Mouse (Mus musculus) adrenal gland, postnatal 25 days (tissue): Measurements from ENCODE around the gene Trio. TPM values are rescaled to one million over a fixed set of nuclear protein-coding genes. Genes with fewer than 3 reads are reported as not detected.
"Not testable (repeated sequence)": the region's sequence is repeated elsewhere in the genome, so short reads cannot be mapped to it uniquely, and the experiment has no call there.

Source experiments
- DNase-seq: peaks from one replicate; pipeline ENCODE4 v3.0.0; 2021; ENCODE audit warnings: mixed read lengths
- total RNA-seq: library from RNA; stranded (reverse); gene quantifications from 2 replicates; pipeline ENCODE4 v1.2.3, GENCODE M21; 2021

Gene Trio
- total RNA-seq, 1 experiment from 2014 or later: 85.2 TPM

DNA sequence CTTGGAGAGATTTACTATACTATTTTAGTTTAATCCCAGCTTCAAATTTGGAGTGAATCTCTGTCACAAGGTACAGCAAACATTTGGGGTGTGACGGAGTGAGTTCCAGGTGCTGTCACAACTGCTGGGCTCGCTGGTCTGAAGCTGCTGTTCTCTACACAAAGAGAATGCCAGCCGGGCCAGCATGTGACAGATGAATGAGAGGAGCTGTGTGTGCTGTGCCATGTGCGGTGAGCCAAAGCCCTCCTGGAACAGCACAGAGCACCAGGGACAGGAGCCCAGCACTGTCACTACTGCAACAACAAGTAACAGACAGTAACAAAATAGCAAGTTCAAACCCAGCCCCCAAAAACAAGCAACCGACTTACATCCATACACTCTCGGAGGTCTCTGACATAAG is 194.0 kb downstream of the Trio start:
- no peak for DNase-seq

DNA sequence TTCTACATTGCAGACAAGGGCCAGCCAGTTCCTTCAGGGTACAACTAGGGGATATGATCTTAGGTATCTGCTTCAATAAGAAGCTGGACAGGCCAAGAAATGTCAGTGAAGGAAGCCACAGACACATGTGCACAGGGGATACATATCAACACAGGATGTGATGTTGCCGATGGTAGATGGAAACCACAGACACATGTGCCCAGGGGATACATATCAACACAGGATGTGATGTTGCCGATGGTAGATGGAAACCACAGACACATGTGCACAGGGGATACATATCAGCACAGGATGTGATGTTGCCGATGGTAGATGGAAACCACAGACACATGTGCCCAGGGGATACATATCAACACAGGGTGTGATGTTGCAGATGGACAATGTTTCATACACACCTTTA is 197.8 kb downstream of the Trio start:
- not testable (repeated sequence) for DNase-seq

DNA sequence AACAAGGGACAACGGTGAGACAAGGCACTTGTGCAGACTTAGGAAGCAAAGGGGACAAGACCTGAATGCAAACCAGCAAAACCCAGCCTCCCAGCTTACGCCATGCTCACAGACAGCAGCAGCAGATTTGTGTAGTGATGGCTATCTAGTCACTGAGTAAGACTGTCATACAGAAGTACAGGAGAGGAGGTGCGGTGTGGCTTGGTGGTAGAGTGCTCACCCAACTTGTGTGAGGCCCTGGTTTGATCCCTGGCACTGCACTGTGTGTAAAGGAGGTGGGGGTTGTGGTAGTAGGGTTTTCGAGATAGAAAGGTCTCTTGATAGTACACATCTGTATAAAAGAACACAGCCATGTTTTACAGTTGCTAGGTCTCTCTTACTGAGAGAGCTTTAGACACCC is 198.8 kb downstream of the Trio start:
- no peak for DNase-seq

DNA sequence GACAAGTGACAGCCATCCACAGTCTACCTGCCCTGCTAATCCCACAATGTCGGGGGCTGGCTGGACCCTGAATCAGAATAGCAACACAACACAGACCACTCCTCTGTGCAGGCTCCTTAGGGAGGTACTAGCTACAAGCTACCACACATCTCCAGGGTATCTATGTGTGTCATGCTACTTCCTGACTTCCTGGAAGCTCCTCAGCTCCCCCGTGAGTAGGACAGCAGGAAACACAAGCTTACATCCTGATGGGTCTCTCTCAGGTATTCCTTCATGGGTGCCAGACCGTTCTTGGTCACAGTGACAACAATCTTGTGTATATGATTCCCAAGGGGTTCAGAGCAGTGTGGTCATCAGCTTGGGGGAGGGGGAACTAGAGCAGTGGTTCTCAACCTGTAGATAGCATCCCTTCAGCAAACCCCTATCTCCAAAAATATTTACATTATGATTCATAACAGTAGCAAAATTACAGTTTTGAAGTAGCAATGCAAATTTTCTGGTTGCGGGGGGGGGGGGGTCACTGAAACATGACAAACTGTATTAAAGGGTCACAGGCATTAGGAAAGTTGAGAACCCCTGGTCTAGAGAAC is 199.5 kb downstream of the Trio start:
- no peak for DNase-seq

DNA sequence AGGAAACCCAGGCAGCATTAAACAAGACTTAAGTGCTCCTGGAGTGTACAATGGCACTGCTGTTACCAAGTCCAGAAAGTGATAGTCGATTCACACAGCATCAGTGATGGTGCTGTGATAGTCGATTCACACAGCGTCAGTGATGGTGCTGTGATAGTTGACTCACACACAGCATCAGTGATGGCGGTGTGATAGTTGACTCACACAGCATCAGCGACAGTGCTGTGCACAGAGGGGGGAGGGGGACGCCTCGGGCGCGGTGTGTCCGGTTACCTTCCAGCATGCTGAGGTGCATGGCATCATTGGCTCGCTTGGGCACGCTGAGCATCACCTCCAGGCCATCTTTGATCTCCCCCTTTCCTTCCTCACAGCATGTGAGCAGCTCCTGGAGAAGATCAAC is 200.3 kb downstream of the Trio start:
- DNase-seq: no peak

DNA sequence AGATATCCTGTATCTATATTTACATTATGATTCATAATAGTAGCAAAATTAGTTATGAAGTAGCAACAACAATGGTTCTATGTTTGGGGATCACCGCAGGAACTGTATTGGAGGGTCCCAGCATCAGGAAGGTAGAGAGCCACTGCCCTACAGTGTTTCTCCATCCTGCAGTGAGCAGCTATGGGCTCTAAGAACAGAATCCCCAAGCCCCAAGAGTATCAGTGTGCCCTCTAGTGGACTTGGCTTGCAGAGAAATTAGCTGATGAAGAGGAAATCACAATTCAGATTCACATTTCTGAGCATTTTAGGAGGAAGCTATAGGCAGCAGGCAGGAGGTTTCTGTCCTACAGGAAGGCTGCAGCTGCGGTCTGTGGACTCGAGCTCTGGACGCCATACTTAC is 202.1 kb downstream of the Trio start:
- no peak for DNase-seq

DNA sequence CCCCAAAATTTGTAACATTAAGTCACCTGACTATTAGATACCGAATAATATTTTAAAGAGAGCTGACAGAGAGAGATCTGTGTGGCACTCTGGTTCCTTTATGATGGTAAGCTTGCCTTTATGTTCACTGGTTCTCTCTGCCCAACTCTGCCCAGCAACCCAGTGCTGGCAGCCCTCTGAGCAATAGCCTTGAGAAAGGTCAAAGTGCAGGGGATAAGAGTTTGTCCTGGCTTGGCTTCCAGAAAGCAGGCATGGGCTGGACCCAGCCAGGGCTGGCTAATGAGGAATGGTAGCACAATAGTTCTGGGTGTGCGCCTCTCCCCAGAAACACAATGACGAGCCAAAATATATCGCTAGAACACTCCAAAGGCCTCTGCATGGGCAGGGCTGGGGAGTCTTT is 203.2 kb downstream of the Trio start:
- DNase-seq: peak; percentile 32

DNA sequence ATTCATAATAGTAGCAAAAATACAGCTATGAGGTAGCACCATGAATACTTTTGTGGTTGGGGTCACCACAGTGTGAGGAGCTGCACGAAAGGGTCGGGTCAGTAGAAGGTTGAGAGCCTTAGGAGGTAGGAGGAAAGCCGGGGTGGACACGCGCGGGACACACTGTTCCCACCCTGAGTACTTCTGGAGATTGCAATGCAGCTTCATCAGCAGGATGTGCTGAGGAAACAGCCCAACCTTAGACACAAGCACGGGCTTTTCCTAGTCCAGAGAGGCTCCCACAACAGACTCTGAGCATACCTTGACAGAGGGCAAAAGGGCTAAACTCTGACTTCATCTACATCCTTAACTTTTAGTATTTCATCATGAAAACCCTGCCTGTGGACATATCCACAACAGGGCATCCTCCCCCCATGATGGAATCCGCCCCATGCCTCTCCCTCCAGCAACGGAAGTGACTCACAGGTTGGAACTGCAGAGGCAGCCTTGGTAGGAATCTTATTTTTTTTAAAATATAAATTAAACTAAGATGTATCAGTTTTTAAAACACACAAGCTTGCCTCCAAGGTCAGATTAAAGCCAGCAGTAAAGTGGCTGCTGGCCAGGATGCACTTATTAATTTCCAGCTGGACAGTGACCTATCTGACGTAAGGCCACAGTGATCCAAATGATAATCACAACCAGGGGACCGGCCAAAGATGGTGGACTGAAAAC is 203.8 kb downstream of the Trio start:
- peak; percentile 31 for DNase-seq

DNA sequence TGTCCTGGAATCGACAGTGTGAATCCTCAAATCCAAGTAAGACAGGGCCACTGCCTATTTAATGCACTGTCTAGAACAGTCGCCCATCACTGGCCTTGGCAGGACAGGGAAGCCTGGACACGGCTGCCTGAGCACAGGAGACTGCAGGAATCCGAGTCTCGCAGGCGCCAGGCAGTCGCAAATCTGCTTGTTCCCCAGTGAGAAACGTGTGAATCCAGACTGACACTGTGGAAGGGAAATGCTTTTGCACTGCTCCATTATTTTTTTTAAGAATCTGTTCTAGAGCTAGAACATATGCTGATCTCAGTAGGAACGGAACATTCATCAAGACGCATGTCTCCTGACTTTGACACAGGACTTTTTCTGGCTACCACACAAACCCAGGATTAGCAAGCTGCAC is 208.6 kb downstream of the Trio start:
- DNase-seq: no peak

DNA sequence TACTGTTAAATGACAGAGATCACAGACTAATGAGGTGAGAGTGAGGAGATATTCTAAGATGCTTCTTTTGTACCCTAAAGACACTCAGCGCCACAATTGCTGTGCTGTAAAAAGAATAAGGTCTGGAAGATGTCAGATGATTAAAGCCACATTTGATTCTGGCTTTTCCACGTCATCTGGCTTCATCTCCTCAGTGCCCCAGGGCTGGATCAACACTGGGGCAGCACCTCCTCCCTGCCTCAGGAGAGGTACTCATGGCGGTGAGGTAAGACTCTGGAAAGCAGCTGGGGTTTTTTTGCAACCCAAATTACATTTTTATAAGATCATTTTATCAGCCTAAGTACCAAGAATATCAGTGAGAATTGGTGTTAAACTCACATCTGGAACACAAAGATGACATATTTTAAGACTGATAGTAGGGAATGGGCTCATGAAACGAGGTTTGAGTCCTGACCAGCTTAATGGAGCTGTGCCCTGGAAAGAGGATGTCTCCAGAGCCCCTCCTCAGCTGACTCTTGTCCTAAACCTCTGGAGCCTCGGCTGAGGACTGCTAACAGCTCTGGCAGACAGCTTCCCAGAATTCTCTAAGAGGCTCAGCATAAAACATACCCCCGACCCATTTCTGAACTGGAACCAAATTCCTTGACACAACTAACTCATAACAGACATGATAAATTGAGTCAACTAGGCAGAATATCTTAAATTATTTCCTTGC is 210.8 kb downstream of the Trio start:
- DNase-seq: no peak

DNA sequence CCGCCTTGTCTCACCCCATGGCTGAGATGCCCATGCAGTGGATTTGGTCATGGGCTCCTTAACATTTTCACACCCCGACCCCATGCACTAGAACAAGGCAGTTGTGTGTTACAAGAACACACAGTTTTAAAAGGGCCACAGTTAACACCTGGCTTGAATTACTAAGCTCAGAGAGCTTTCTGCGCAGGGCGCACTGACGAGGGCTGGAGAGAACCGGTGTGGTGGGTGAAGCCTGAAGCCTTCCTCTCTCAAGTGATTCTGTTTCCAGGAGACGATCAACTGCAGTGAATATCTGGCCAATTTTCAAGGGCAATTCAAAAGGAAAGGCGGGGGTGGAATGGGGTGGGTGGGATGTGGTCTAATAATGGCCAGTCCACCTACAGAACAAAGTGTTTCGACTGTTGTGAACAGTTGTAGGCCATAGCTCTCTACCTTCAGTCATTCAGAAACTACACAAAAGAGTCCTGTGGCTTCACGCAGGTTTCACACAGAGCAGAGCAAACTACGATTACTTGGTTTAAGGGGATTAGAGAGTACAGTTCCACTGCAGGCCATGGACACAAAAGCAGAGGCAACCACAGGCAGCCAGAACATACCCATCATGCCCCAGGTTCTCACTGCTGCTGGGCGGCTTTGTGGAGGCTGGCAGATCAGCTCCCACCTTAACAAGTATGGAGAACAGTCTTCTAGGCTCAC is 214.7 kb downstream of the Trio start:
- no peak for DNase-seq

DNA sequence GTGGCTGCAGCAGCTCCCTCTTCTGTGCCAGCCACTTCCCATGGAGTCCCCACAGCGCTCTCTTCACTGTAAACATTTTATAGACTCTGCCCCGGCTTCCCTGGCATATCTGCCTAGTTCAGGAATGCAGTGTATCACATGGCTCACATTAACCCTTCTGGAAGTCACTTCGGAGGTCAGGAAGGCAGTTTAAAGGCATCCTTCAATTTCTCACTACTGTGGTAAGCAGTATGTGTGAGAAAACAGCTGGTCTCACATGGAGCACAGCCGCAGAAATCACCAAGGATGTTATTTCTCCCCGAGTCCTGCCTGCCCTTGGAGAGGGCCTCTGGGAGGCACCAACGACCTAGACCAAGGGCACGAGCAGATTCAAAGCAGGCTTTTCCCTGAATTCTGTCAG is 215.4 kb downstream of the Trio start:
- no peak for DNase-seq

DNA sequence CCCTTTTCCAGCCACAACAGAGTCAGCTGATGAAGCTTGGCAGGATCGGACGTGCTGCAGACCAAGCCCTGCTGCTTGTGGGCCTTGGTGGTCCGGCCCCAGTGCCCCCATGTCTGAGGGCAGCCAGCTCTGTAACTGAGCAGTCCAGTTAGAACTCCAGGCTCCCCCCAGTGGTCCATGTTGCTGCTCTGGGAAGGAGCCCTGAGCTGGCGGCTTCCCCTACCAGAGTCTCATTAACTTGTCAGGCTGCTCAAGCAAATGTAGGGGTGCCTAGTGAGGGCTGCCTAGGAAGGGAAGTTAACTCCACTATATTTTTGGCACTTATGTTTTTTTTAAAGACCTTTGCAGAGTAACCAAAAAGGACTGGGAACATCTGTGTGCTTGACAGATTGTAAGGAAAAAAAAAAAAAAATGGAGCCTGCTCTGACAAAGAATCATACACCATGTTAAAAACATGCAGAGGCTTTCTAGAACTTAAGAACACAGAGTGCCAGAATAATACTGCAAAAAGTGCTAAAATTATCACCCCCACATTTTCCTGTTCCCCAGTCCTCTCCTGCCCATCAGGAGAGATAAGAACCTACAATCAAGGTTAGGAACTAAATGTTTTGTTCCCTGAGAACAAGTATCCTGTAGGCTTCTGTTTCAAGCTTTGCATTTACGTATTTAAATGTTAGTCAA is 216.9 kb downstream of the Trio start:
- no peak for DNase-seq

DNA sequence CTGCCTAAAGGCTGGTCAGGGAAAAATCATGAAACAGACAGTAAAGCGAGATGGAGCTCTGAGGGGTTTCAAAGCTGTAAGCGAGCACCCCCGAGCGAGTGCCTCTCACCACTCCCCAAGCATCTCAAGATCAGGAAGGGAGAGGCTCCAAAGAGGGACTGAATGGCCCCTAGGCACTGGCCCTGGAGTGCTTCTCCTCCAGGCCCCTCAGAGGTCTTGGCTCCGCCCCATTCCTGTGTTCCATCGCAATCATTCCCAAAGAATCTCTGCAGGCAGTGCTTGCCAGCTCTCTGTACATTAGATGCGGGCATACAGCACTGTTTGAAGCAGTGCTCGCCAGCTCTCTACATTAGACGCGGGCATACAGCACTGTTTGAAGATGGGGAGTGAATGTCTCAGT is 219.4 kb downstream of the Trio start:
- DNase-seq: no peak

DNA sequence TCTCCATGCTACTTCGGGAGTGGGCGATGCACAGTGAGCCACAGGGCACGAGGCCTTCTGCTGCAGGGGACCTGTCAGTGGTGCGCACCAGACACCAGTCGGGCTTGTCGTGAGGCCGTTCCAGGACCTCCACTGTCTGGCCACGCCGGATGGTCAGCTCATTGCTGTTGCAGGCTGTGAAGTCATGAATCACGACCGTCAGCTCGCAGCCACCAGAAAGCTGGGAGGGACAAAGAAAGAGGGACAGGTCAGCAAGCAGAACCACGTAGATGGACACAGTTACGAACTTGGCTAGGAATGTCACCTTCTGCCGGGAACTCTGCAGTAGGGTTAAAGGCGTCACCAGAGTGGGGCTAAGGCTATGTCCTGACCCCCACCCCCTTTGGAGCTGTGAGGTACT is 220.0 kb downstream of the Trio start:
- DNase-seq: no peak

DNA sequence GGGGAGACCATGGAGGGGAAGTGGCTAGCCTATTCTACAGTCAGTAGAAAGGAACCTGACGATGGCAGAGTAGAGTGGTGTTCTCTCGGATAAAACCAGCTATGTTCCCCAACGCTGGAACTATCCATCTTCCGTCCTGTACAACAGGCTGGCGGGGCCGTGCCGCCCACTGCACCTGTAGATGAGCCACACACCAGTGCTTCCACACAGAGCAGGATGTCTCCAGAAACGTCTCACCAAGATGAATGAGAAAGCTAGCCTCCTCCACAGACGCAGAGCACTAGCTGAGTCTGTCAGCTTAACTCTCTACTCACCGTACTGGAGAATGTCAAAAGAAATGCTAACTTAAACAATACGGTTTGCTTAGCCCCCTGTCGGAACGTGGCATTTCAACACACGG is 221.2 kb downstream of the Trio start:
- DNase-seq: no peak

DNA sequence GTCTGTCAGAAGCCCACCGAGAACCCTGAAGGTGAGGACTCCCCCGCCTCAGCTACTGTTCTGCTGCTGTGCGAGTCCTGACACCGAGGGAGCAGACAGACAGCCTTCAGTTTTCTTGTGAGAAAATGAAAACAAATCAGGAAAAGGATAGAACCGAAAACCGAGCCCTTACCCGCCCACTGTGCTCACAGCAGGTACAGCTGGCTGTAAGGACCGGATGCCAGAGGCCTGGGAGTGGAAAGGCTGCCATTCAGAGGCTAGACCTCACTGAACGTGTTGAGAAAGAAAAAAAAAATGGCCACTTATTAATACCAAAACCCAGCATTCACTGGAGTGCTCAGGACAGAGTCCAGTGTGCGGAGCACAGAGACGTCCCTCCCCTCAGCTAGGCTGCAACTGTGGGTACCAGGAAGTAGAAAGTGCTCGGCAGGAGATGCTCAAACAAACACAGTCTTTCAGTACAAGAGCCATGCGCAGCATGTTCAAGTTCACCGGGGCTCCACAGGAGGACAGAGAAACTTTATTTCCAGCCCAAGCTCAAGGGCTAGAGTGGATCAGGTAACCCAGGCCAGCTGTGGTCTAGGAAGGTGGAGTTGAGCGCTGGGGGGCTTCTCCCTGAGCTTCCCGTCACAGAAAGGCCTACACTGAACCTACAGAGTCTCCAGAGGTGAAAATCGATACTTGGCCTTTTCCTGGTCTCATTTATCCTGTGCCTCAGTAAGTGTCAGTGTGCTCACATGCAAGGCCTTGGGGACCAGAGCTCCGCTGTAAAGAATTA is 221.9 kb downstream of the Trio start:
- DNase-seq: no peak

DNA sequence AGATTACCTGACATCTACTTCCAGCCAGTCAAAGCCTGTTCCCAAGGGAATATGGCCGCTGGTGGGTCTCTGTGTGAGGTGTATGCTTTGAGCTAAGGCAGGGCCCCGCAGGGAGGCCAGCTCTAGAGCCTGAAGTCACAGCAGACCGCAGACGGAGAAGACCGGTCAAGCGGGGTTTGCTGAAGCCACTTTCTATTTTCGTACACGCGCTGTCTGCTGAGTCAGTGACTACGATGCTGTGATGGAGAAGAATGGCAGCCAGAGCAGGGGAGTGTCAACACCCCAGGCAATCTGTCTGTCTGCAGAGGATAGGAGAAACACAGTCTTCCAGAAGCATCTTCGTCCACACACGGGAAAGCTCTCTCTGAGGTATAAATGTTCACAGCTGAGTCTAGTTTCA is 223.4 kb downstream of the Trio start:
- DNase-seq: no peak

DNA sequence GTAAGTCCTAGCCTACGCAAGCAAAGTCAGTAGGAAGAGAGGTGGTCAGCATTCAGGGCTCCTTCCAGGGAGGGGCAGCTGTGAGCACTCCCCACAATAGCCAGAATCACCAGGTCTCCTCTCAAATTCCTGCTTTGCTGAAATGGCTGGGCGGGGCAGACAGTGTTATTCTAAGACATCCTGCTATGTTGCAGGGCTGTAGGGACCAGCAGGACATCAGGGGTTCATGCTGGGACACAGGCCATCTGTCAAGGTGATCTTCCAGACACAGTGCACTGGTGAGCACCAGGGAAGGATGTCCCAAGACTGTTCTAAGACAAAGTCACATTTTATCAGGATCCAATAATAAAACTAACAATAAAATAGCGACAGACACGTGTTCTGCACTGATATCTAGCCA is 224.5 kb downstream of the Trio start:
- DNase-seq: no peak

DNA sequence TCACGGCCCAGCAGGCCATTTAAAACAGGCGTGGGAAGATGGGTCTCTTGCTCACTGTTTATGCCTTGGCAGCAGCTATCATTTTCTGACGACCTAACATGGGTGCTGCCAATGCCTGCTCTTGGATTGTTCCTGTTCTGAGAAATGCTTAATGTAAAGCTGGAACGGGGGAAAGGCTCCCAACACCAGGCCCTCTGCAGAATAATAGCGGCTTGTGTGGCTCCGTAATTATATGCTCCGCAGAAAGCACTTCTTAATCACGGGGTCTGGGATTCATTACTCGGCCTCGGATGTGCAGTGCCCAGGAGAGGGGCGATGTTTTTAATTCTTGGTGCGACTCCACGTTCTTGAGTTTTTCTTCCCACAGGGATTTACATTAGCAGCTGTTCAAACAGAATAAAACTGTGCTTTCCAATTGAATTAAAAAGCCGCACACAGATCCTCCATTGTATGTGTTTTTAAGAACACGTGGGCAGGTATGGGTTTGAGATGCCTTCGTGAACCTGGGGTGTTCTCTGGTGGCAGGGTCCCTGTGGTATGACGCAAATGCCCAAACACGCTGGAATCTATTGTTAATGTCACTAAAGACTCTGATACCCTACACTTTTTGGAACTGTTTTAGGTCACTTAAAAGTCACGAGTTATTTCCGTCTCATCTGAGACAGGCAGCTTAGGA is 228.0 kb downstream of the Trio start:
- no peak for DNase-seq

DNA sequence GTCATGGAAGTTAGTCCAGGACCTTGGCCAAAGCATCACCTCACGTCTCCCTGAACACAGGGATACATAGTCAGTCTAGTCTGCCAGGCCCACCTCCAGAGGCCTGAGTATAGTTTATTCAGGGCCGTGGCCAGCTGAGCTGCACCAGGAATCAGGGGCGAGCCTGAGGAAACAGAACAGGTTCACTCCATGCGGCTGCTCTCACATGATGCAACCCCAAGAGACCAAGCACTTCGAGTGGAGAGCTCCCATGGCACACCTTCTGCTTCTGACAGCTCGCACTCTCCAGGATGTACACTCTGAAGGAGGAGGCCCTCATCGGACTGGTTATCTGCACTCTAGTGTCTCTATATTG is 228.8 kb downstream of the Trio start:
- DNase-seq: no peak
